Mouse (Mus musculus): ENCODE measurements around the gene Trim65.

GRCm38 (mm10) chr11:116138096-116138467 is 7.2 kb upstream of the Trim65 start:
- TF ChIP-seq CTCF (IDR thresholded peaks at IDR 0.05; ENCODE audit: borderline replicate concordance, insufficient read depth, low read length) (no peak), POLR2A (IDR thresholded peaks at IDR 0.05; ENCODE audit: low read depth, low read length) (0 out of 2 replicates have a peak, but pooled peaks have one; percentile 18)
